Mouse (Mus musculus) C2C12 (cell line): ENCODE results near the gene Zdhhc1.

Source experiments
- CEBPB ChIP-seq: IDR thresholded peaks from one replicate; pipeline ENCODE4 v1.6.1; 2011; ENCODE audit warnings: low read depth, mild to moderate bottlenecking, control low read depth, moderate library complexity
- CTCF ChIP-seq: IDR thresholded peaks from one replicate; pipeline ENCODE4 v1.5.1; 2011; ENCODE audit not compliant: control insufficient read depth, insufficient read depth, insufficient read length
- FOSL1 ChIP-seq: IDR thresholded peaks from one replicate; pipeline ENCODE4 v1.8.0; 2011; ENCODE audit warnings: mild to moderate bottlenecking, low read length; ENCODE audit not compliant: poor library complexity, insufficient read depth, severe bottlenecking
- MAX ChIP-seq: IDR thresholded peaks from one replicate; pipeline ENCODE4 v1.6.1; 2011; ENCODE audit warnings: mild to moderate bottlenecking, control low read depth
- MYOD1 ChIP-seq: IDR thresholded peaks from one replicate; pipeline ENCODE4 v1.6.1; 2011; ENCODE audit warnings: low read depth; ENCODE audit not compliant: control insufficient read depth, insufficient read length
- MYOG ChIP-seq: IDR thresholded peaks from one replicate; pipeline ENCODE4 v1.6.1; 2011; ENCODE audit not compliant: control insufficient read depth, insufficient read length; ENCODE audit errors: extremely low read depth
- USF1 ChIP-seq: IDR thresholded peaks from one replicate; pipeline ENCODE4 v1.6.1; 2011; ENCODE audit warnings: low read depth, mild to moderate bottlenecking, control low read depth, moderate library complexity

- TF ChIP-seq CTCF: no peak
- TF ChIP-seq MAX: no peak
- no peak for TF ChIP-seq MYOD1
- TF ChIP-seq MYOG: no peak
- no peak for TF ChIP-seq USF1
- no peak for TF ChIP-seq FOSL1
- no peak for TF ChIP-seq CEBPB
Observed at GRCm38 (mm10) chr8:105476161-105476560, 20.5 kb downstream of the Zdhhc1 start.
